Mouse (Mus musculus) erythroid progenitor cell, adult 5-6 weeks (primary cell): ENCODE data around the gene Rnf213. TPM values are rescaled to one million over a fixed set of nuclear protein-coding genes. Genes with fewer than 3 reads are reported as not detected.
A peak's percentile ranks its signal among the peaks of the same experiment; 100 is the strongest.
"Not testable (repeated sequence)": the region's sequence is repeated elsewhere in the genome, so short reads cannot be mapped to it uniquely, and the experiment has no call there.

Source experiments
- ATAC-seq: replicated peaks from 2 replicates; pipeline ENCODE4 v1.8.0; 2016; ENCODE audit warnings: moderate number of reproducible peaks, mild to moderate bottlenecking, moderate TSS enrichment, inconsistent platforms; ENCODE audit not compliant: poor library complexity, low FRiP score, severe bottlenecking
- total RNA-seq, 2 experiments: library from RNA; stranded (forward) in 1 of 2; stranded (reverse) in 1 of 2; fragments of 150-400 nt in 1 of 2; fragments of 186-747, 209-891 nt in 1 of 2; gene quantifications; 2 replicates each; pipeline versions ENCODE4 v1.2.3 to v1.2.4; 2015 to 2017; ENCODE audit warnings: low replicate concordance in 2 of 2

Rnf213 gene
- total RNA-seq, 2 experiments from 2014 or later = 83.4 to 88.4 TPM

- not testable (repeated sequence) for ATAC-seq
Measured at GRCm38 (mm10) chr11:119387273-119387672, 5.6 kb upstream of the Rnf213 start.

- ATAC-seq = no peak
Measured at GRCm38 (mm10) chr11:119389851-119390270, 3.0 kb upstream of the Rnf213 start.

- ATAC-seq = no peak
Measured at GRCm38 (mm10) chr11:119390271-119391231, 2.3 kb upstream of the Rnf213 start.

GRCm38 (mm10) chr11:119391386-119392000 is 1.4 kb upstream of the Rnf213 start:
- ATAC-seq = peak; percentile 55

DNA sequence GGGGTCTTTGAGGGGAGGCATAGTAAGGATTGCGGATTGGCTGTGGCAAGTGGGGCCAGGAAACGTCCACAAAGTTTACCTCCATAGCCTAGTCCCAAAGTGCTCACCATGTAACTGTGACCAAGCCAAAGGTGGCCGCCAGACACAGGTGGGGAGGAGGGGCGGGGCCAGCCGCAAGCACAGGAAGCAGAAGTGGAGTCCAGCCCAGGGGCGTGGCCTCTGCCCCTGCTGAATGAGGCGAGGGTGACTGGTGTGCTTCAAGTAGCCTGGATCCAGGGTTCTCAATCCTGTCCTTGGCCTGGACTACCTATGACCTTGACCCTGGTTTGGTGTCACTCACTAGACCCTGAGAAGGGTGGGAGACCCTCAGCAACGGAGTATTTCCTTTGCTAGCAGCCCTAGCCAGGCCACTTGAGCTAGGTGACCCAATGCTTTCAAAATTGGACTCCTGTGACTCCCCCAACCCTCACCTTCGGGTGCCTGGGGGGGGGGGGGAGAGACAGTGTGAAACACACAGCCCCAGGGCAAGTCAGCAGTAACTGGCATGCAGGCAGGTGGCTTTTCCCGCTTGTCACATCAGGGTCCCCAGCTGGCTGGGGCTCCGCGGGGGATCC is 792 bp upstream of the Rnf213 start:
- peak; percentile 77 for ATAC-seq

DNA sequence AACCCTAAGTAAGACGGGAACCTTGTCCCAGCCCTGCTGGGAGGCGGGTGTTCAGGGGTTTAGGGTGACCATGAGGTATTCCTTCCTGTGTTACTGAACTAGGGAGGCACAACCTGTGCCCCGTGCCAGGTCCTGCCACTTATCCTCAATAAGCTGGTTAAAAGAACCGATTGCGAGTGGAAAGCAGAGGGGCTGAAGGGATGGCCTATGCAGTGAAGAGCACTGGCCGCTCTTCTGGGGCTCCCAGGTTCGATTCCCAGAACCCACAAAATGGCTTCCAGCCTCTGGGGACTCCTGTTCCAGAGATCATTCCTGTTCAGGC is 544 bp downstream of the Rnf213 start:
- peak; percentile 31 for ATAC-seq

GRCm38 (mm10) chr11:119394210-119394609 is 1.3 kb downstream of the Rnf213 start:
- ATAC-seq = no peak

GRCm38 (mm10) chr11:119395394-119395793 is 2.5 kb downstream of the Rnf213 start:
- no peak for ATAC-seq

GRCm38 (mm10) chr11:119395931-119396330 is 3.0 kb downstream of the Rnf213 start:
- no peak for ATAC-seq

DNA sequence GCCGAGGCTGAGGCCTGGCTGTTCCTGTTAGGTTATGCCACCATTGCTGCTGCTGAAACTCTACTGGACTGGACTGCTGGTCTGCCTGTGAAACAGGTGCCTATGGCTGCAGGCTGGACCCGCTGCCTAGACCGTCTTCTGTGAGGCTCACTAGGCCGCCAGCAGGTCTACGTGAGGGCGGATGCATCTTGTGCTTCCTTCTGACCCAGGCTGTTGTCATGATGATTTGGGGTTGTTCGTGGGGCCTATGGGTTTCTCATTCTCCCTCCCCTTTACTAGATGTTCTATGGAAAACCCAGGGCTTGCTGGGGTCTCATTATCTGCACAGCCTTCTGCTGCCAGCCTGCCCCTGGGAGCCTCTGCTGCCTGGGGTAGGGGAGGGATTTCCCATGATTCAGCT is 3.6 kb downstream of the Rnf213 start:
- ATAC-seq = no peak

DNA sequence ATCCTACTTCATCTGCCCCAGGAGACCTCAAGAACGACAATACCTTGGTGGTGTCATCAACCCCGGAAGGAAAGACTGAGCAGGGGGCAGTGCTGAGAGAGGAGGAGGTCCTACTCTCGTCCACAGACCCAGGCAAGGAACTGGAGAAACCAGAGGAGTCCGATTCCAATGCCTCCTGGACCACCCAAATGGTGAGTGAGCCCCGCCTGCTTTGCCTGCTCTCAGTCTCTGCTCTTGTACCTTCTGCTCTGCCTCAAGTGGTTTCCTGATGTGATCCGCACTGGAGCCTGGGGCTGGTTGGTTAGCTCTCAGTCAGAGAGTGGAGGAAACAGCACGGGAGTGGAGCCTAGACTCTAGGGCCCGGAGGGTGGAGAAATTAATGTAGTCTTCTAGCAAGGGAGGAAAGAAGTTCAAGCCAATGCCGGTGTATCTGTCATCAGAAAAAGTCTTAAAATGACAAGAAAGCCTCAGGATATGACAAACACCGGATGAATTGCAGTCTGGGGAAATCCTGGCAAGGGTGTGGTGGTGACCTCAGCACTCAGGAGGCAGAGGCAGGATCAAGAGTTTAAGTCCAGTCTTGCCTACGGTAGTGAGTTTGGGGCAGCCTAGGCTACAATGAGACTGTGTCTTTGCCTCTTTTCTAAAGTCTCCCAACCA is 9.7 kb downstream of the Rnf213 start:
- no peak for ATAC-seq

DNA sequence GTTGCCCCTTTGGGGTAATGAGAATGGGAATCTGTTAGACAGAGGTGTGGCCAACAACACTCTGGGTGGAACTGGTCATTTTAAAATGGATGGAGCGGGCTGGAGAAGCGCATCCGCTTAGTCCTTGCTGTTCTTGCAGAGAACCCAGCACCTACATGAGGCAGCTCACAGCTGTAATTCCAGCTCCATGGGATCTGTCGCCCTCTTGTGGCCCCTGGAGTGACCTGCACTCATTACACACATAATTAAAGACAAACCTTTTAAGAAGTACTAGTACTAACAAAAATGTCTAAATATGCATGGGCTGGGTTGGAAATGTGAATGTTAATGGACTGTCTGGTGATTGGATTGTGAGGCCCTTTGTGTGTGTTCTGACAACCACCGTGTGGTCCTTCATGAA is 11.7 kb downstream of the Rnf213 start:
- peak; percentile 74 for ATAC-seq

GRCm38 (mm10) chr11:119407381-119407780 is 14.5 kb downstream of the Rnf213 start:
- ATAC-seq = no peak

- ATAC-seq = no peak
Measured at GRCm38 (mm10) chr11:119407977-119408376, 15.1 kb downstream of the Rnf213 start.

GRCm38 (mm10) chr11:119419327-119420118 is 26.6 kb downstream of the Rnf213 start:
- no peak for ATAC-seq

DNA sequence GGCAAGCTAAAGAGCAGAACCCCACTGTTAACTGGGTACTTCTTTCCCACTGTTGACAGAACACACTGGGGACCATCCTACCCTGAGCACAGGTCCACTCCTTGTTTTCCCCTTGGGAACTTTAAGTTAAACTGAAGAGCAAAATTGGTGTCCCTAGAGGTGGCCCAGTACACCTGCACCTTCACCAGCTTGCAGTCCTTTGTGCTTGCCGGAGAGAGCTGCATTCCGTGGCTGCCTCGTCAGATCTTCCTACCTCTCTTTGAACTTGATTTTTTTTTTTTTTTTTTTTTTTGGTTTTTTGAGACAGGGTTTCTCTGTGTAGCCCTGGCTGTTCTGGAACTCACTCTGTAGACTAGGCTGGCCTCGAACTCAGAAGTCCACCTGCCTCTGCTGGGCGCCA is 27.5 kb downstream of the Rnf213 start:
- no peak for ATAC-seq

DNA sequence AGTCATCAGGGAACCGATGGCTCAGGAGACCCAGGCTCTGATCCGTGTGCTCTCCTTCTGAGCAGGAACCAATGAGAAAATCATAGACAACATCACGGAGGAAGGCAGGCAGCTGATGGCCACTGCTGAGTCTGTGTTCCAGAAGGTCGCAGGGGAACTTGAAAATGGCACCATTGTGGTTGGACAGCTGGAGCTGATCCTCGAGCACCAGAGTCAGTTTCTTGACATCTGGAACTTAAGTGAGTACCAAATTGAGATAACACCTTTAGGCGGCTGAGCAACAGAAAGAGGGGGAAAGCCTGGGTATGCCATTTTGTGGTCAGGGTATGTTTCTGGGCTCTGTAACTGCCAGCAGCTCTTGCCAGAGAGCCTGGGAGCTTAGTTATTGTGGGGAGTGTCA is 34.5 kb downstream of the Rnf213 start:
- ATAC-seq = no peak

DNA sequence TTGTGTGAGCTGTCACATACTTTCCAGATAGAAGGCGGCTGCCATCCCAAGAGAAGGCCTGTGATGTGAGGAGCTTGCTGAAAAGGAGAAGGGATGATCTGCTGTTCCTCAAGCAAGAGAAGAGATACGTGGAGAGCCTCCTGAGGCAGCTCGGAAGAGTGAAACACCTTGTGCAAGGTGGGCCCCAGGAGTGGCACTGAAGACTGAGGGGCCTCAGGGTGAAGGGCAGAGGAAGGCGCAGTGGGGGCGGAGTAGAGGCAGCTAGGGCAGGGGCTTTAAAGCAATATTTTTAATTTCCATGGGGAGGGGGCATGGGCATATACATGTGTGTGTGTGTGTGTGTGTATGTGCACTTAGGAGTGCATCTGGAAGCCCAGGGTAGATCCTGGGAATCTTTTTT is 35.1 kb downstream of the Rnf213 start:
- ATAC-seq = no peak

DNA sequence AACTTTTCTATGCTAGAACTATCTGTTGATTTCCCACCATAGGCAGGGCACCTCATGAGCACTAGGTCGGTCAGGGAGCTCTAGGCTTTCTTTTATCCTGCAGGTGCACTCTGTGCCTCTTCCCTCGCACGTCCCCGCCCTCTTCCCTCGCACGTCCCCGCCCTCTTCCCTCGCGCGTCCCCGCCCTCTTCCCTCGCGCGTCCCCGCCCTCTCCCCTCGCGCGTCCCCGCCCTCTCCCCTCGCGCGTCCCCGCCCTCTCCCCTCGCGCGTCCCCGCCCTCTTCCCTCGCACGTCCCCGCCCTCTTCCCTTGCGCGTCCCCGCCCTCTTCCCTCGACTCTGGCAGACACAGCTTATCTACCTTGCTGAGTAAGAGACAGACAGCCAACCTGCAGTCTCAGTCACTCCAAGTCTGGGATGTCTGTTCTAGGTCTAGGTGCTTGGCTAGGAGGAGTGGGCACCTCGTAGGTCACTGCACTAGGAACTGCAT is 35.8 kb downstream of the Rnf213 start:
- peak; percentile 84 for ATAC-seq
